Mouse (Mus musculus) layer of hippocampus, adult 18-20 months (tissue): ENCODE results near the gene Ube2f. TPM values are rescaled to one million over a fixed set of nuclear protein-coding genes. Genes with fewer than 3 reads are reported as not detected.

Experiments used
- DNase-seq, 2 experiments: peaks; one replicate each; pipeline ENCODE4 v3.0.0; 2022; ENCODE audit warnings: low spot score in 2 of 2
- total RNA-seq, 2 experiments: library from RNA; stranded (reverse); gene quantifications; 2 replicates each; pipeline ENCODE4 v1.2.3; 2021

Ube2f gene
- total RNA-seq, 2 experiments from 2014 or later: 45.8 to 48.8 TPM

- no peak for DNase-seq
These were observed 14.7 kb upstream of the Ube2f start for GRCm38 (mm10) chr1:91235395-91235794.

- no peak for DNase-seq
These were observed 12.4 kb upstream of the Ube2f start for GRCm38 (mm10) chr1:91237676-91238075.

- peak in 1 of 2 experiments; percentile 67 for DNase-seq
These were observed 11.0 kb upstream of the Ube2f start for GRCm38 (mm10) chr1:91239112-91239511.

- no peak for DNase-seq
These were observed 10.3 kb upstream of the Ube2f start for GRCm38 (mm10) chr1:91239800-91240199.

GRCm38 (mm10) chr1:91240685-91241084 is 9.4 kb upstream of the Ube2f start:
- no peak for DNase-seq

- no peak for DNase-seq
These were observed 8.9 kb upstream of the Ube2f start for GRCm38 (mm10) chr1:91241249-91241648.

GRCm38 (mm10) chr1:91248242-91248641 is 1.9 kb upstream of the Ube2f start:
- DNase-seq: no peak

GRCm38 (mm10) chr1:91248970-91249369 is 1.1 kb upstream of the Ube2f start:
- no peak for DNase-seq

- DNase-seq: peak in 1 of 2 experiments; percentile 21
These were observed 477 bp downstream of the Ube2f start for GRCm38 (mm10) chr1:91250415-91251147.

- no peak for DNase-seq
These were observed 1.1 kb downstream of the Ube2f start for GRCm38 (mm10) chr1:91251148-91251650.

- DNase-seq: no peak
These were observed 1.8 kb downstream of the Ube2f start for GRCm38 (mm10) chr1:91251927-91252326.

GRCm38 (mm10) chr1:91257918-91258317 is 7.8 kb downstream of the Ube2f start:
- no peak for DNase-seq

- DNase-seq: no peak
These were observed 9.7 kb downstream of the Ube2f start for GRCm38 (mm10) chr1:91259794-91260193.

GRCm38 (mm10) chr1:91262508-91262907 is 12.4 kb downstream of the Ube2f start:
- DNase-seq: no peak

- no peak for DNase-seq
These were observed 22.2 kb downstream of the Ube2f start for GRCm38 (mm10) chr1:91272260-91272659.

- no peak for DNase-seq
These were observed 26.5 kb downstream of the Ube2f start for GRCm38 (mm10) chr1:91276581-91276980.

GRCm38 (mm10) chr1:91277480-91277879 is 27.4 kb downstream of the Ube2f start:
- DNase-seq: no peak

GRCm38 (mm10) chr1:91278410-91279119 is 28.5 kb downstream of the Ube2f start:
- no peak for DNase-seq

- no peak for DNase-seq
These were observed 29.0 kb downstream of the Ube2f start for GRCm38 (mm10) chr1:91279126-91279525.

GRCm38 (mm10) chr1:91282582-91282981 is 32.5 kb downstream of the Ube2f start:
- DNase-seq: no peak

GRCm38 (mm10) chr1:91289375-91289774 is 39.3 kb downstream of the Ube2f start:
- DNase-seq: no peak

- no peak for DNase-seq
These were observed 42.2 kb downstream of the Ube2f start for GRCm38 (mm10) chr1:91292101-91292825.
